Mouse (Mus musculus): ENCODE results near the gene Tmem52b.
A peak's percentile ranks its signal among the peaks of the same experiment; 100 is the strongest.
"Not testable (repeated sequence)": the region's sequence is repeated elsewhere in the genome, so short reads cannot be mapped to it uniquely, and the experiment has no call there.

Gene Tmem52b

GRCm38 (mm10) chr6:129512367-129512766 is at the start of gene Tmem52b:
TSS of gene Tmem52b (plus strand) at chr6:129512555.
- no peak for DNase-seq (ENCODE audit: low spot score in 2 of 2)

- DNase-seq (ENCODE audit: low spot score in 2 of 2): no peak
Measured at GRCm38 (mm10) chr6:129471386-129471785, 41.0 kb upstream of the Tmem52b start.

- DNase-seq (ENCODE audit: low spot score in 2 of 2): no peak
Measured at GRCm38 (mm10) chr6:129472627-129473026, 39.7 kb upstream of the Tmem52b start.

- DNase-seq (ENCODE audit: low spot score in 2 of 2): peak in 1 of 2 experiments; percentile 9
Measured at GRCm38 (mm10) chr6:129476404-129477126, 35.8 kb upstream of the Tmem52b start.

GRCm38 (mm10) chr6:129480089-129480958 is 32.0 kb upstream of the Tmem52b start:
- DNase-seq (ENCODE audit: low spot score in 2 of 2): peak in 1 of 2 experiments; percentile 14

GRCm38 (mm10) chr6:129494924-129495323 is 17.4 kb upstream of the Tmem52b start:
- no peak for DNase-seq (ENCODE audit: low spot score in 2 of 2)

- DNase-seq (ENCODE audit: low spot score in 2 of 2): no peak
Measured at GRCm38 (mm10) chr6:129497345-129498218, 14.8 kb upstream of the Tmem52b start.

- not testable (repeated sequence) for DNase-seq (ENCODE audit: low spot score in 2 of 2)
Measured at GRCm38 (mm10) chr6:129499516-129499915, 12.8 kb upstream of the Tmem52b start.

- DNase-seq (ENCODE audit: low spot score in 2 of 2): no peak
Measured at GRCm38 (mm10) chr6:129503471-129503870, 8.9 kb upstream of the Tmem52b start.

- DNase-seq (ENCODE audit: low spot score in 2 of 2): peak; percentile 13 to 28
Measured at GRCm38 (mm10) chr6:129507024-129507423, 5.3 kb upstream of the Tmem52b start, which contains the start of gene Olr1. TSS of gene Olr1 (minus strand) at chr6:129507165.

- no peak for DNase-seq (ENCODE audit: low spot score in 2 of 2)
Measured at GRCm38 (mm10) chr6:129510120-129510911, 2.0 kb upstream of the Tmem52b start.

GRCm38 (mm10) chr6:129512868-129513267 is 513 bp downstream of the Tmem52b start:
- DNase-seq (ENCODE audit: low spot score in 2 of 2): no peak

GRCm38 (mm10) chr6:129513409-129513808 is 1.1 kb downstream of the Tmem52b start:
- DNase-seq (ENCODE audit: low spot score in 2 of 2): peak in 1 of 2 experiments; percentile 34

- DNase-seq (ENCODE audit: low spot score in 2 of 2): no peak
Measured at GRCm38 (mm10) chr6:129514376-129514775, 2.0 kb downstream of the Tmem52b start.

- no peak for DNase-seq (ENCODE audit: low spot score in 2 of 2)
Measured at GRCm38 (mm10) chr6:129515068-129515467, 2.7 kb downstream of the Tmem52b start.

GRCm38 (mm10) chr6:129516388-129516787 is 4.0 kb downstream of the Tmem52b start:
- no peak for DNase-seq (ENCODE audit: low spot score in 2 of 2)

GRCm38 (mm10) chr6:129517752-129518408 is 5.5 kb downstream of the Tmem52b start:
- peak in 1 of 2 experiments; percentile 57 for DNase-seq (ENCODE audit: low spot score in 2 of 2)

GRCm38 (mm10) chr6:129526069-129526468 is 13.7 kb downstream of the Tmem52b start:
- no peak for DNase-seq (ENCODE audit: low spot score in 2 of 2)

GRCm38 (mm10) chr6:129527416-129527815 is 15.1 kb downstream of the Tmem52b start:
- no peak for DNase-seq (ENCODE audit: low spot score in 2 of 2)

- DNase-seq (ENCODE audit: low spot score in 2 of 2): no peak
Measured at GRCm38 (mm10) chr6:129529605-129530004, 17.2 kb downstream of the Tmem52b start.

Measured in frontal cortex, postnatal 36 days (tissue).